Mouse (Mus musculus) heart, adult 18-20 months (tissue): Measurements from ENCODE around the gene Barhl2. TPM values are rescaled to one million over a fixed set of nuclear protein-coding genes. Genes with fewer than 3 reads are reported as not detected.

Experiments used
- DNase-seq, 2 experiments: peaks; one replicate each; pipeline ENCODE4 v3.0.0; 2021 to 2022; ENCODE audit warnings: mixed read lengths in 1 of 2
- total RNA-seq, 2 experiments: library from RNA; stranded (reverse); gene quantifications; 2 replicates each; pipeline ENCODE4 v1.2.3; 2021

Gene Barhl2
- total RNA-seq, 2 experiments from 2014 or later = not detected

GRCm38 (mm10) chr5:106415734-106416133, 42.2 kb downstream of the Barhl2 start:
- no peak for DNase-seq

- DNase-seq = no peak
Observed at GRCm38 (mm10) chr5:106402761-106403160, 55.2 kb downstream of the Barhl2 start.

Other genes with a start within 250 kb of the Barhl2 start
- not detected for gene Gm17304, start 150.9 kb upstream of the Barhl2 start, total RNA-seq
- gene Zfp644, start 239.1 kb upstream of the Barhl2 start, total RNA-seq = 10 to 100 TPM; 46.2 to 61.5 TPM